Mouse (Mus musculus) stomach, embryonic 15.5 days (tissue): Measurements from ENCODE around the gene Tmem179. TPM values are rescaled to one million over a fixed set of nuclear protein-coding genes. Genes with fewer than 3 reads are reported as not detected.

ENCODE experiments used
- ATAC-seq: fragments of 200-750 bp; cut with Nextera tagmentation; 2 replicates; pipeline ENCODE4 v1.8.0; 2017; ENCODE audit warnings: low read depth, moderate number of reproducible peaks, moderate TSS enrichment; ENCODE audit not compliant: insufficient read depth, low FRiP score
- H3K27ac ChIP-seq: fragments of 300-500 bp; sonication (generic); 2 replicates; pipeline ENCODE4 v1.5.1; 2015; ENCODE audit warnings: mild to moderate bottlenecking, inconsistent platforms
- H3K27me3 ChIP-seq: fragments of 300-500 bp; sonication (generic); replicated peaks from 2 replicates; pipeline ENCODE4 v1.6.1; 2015; ENCODE audit warnings: inconsistent platforms
- H3K36me3 ChIP-seq: fragments of 300-500 bp; sonication (generic); 2 replicates; pipeline ENCODE4 v1.6.1; 2015; ENCODE audit warnings: inconsistent platforms
- H3K4me1 ChIP-seq: fragments of 300-500 bp; sonication (generic); 2 replicates; pipeline ENCODE4 v1.6.1; 2015; ENCODE audit warnings: inconsistent platforms
- H3K4me2 ChIP-seq: fragments of 300-500 bp; sonication (generic); 2 replicates; pipeline ENCODE4 v1.6.1; 2015; ENCODE audit warnings: mild to moderate bottlenecking, inconsistent platforms
- H3K4me3 ChIP-seq: fragments of 300-500 bp; sonication (generic); replicated peaks from 2 replicates; pipeline ENCODE4 v1.5.1; 2015; ENCODE audit warnings: inconsistent platforms
- H3K9ac ChIP-seq: fragments of 300-500 bp; sonication (generic); 2 replicates; pipeline ENCODE4 v1.6.1; 2015; ENCODE audit warnings: inconsistent platforms
- H3K9me3 ChIP-seq: fragments of 300-500 bp; sonication (generic); 2 replicates; pipeline ENCODE4 v1.6.1; 2016; ENCODE audit warnings: inconsistent platforms
- WGBS: fragments of 180-500 bp; shearing (Covaris S2); methylation state at CpG from one replicate; pipeline ENCODE4 v1.1.7; 2015; 5-methylcytosine and 5-hydroxymethylcytosine counted together
- polyA plus RNA-seq: library from polyadenylated mRNA; unstranded; fragments of >200 nt; fragmentation: Nextera tagmentation; extraction: Ambion mirVana; gene quantifications from 2 replicates; pipeline ENCODE4 v1.2.1, GENCODE M21; 2015

The Tmem179 gene
- polyA plus RNA-seq, result 2.7 TPM in 2 replicates

- no peak within 1 kb of the TSS for H3K9ac ChIP-seq
- WGBS, result 23% methylated on average over 14 of the region's 14 CpGs
- H3K4me3 ChIP-seq, result no peak within 1 kb of the TSS
- no peaks in the 10 kb centered on the region for H3K27me3 ChIP-seq
- H3K4me1 ChIP-seq, result peaks cover 3% of the 10 kb centered on the region; the same call in 1 of the 2 replicates
- H3K4me2 ChIP-seq, result no peak within 1 kb of the TSS
- peak; percentile 63 for ATAC-seq
- H3K27ac ChIP-seq, result no peak within 1 kb of the TSS
- H3K36me3 ChIP-seq, result no peaks in the 10 kb centered on the region
- H3K9me3 ChIP-seq, result no peaks in the 10 kb centered on the region
These were observed at the start of gene Tmem179 for GRCm38 (mm10) chr12:112516697-112517337. Gene Tmem179 (minus strand): TSS chr12:112516747.

- WGBS, result 88% methylated on average over 6 of the region's 6 CpGs
- ATAC-seq, result no peak
These were observed 46.5 kb upstream of the Tmem179 start for GRCm38 (mm10) chr12:112563011-112563410.

GRCm38 (mm10) chr12:112562462-112562861 is 45.9 kb upstream of the Tmem179 start:
- H3K9ac ChIP-seq, result no peak overlapping the region
- no peak for ATAC-seq
- 68% methylated on average over 5 of the region's 5 CpGs for WGBS
- no peaks in the 10 kb centered on the region for H3K36me3 ChIP-seq
- H3K4me3 ChIP-seq, result no peak overlapping the region
- no peak overlapping the region for H3K27ac ChIP-seq
- no peaks in the 10 kb centered on the region for H3K27me3 ChIP-seq
- H3K9me3 ChIP-seq, result no peaks in the 10 kb centered on the region
- no peaks in the 10 kb centered on the region; the same call in 1 of the 2 replicates for H3K4me1 ChIP-seq
- H3K4me2 ChIP-seq, result no peak overlapping the region

More at GRCm38 (mm10) chr12:112563011-112563410, 46.5 kb upstream of the Tmem179 start:
- H3K27ac ChIP-seq, result no peak overlapping the region
- no peak overlapping the region for H3K4me2 ChIP-seq
- no peaks in the 10 kb centered on the region for H3K9me3 ChIP-seq
- no peaks in the 10 kb centered on the region for H3K27me3 ChIP-seq
- H3K4me1 ChIP-seq, result no peaks in the 10 kb centered on the region; the same call in 1 of the 2 replicates
- no peak overlapping the region for H3K9ac ChIP-seq
- H3K36me3 ChIP-seq, result no peaks in the 10 kb centered on the region
- no peak overlapping the region for H3K4me3 ChIP-seq

GRCm38 (mm10) chr12:112561163-112561562 is 44.6 kb upstream of the Tmem179 start:
- no peaks in the 10 kb centered on the region for H3K27me3 ChIP-seq
- no peak for ATAC-seq
- 63% methylated on average over 3 of the region's 3 CpGs for WGBS
- H3K4me2 ChIP-seq, result no peak overlapping the region
- no peaks in the 10 kb centered on the region for H3K9me3 ChIP-seq
- no peak overlapping the region for H3K4me3 ChIP-seq
- no peak overlapping the region for H3K27ac ChIP-seq
- no peaks in the 10 kb centered on the region; the same call in 1 of the 2 replicates for H3K4me1 ChIP-seq
- H3K9ac ChIP-seq, result no peak overlapping the region
- H3K36me3 ChIP-seq, result no peaks in the 10 kb centered on the region

- no peak for ATAC-seq
These were observed 43.7 kb upstream of the Tmem179 start for GRCm38 (mm10) chr12:112560176-112560797.

GRCm38 (mm10) chr12:112559671-112560070 is 43.1 kb upstream of the Tmem179 start:
- ATAC-seq, result no peak
- WGBS, result 70% methylated on average over 6 of the region's 6 CpGs
- H3K27me3 ChIP-seq, result no peaks in the 10 kb centered on the region
- H3K36me3 ChIP-seq, result no peaks in the 10 kb centered on the region
- no peaks in the 10 kb centered on the region; the same call in none of the 2 replicates for H3K4me1 ChIP-seq
- no peak overlapping the region for H3K4me2 ChIP-seq
- H3K27ac ChIP-seq, result no peak overlapping the region
- H3K9me3 ChIP-seq, result no peaks in the 10 kb centered on the region
- H3K9ac ChIP-seq, result no peak overlapping the region
- no peak overlapping the region for H3K4me3 ChIP-seq

More at GRCm38 (mm10) chr12:112560176-112560797, 43.7 kb upstream of the Tmem179 start:
- no peaks in the 10 kb centered on the region; the same call in 1 of the 2 replicates for H3K4me1 ChIP-seq
- 45% methylated on average over 4 of the region's 5 CpGs for WGBS
- no peaks in the 10 kb centered on the region for H3K27me3 ChIP-seq
- no peaks in the 10 kb centered on the region for H3K36me3 ChIP-seq
- no peak overlapping the region for H3K27ac ChIP-seq
- no peak overlapping the region for H3K9ac ChIP-seq
- no peak overlapping the region for H3K4me2 ChIP-seq
- no peaks in the 10 kb centered on the region for H3K9me3 ChIP-seq
- H3K4me3 ChIP-seq, result no peak overlapping the region

GRCm38 (mm10) chr12:112559231-112559630 is 42.7 kb upstream of the Tmem179 start:
- H3K9ac ChIP-seq, result no peak overlapping the region

GRCm38 (mm10) chr12:112557219-112557618 is 40.7 kb upstream of the Tmem179 start:
- H3K9ac ChIP-seq, result no peak overlapping the region
- ATAC-seq, result no peak
- H3K4me3 ChIP-seq, result no peak overlapping the region
- H3K9me3 ChIP-seq, result no peaks in the 10 kb centered on the region
- no peaks in the 10 kb centered on the region for H3K27me3 ChIP-seq
- no peak overlapping the region for H3K4me2 ChIP-seq
- no peak overlapping the region for H3K27ac ChIP-seq
- WGBS, result 85% methylated on average over 5 of the region's 5 CpGs
- no peaks in the 10 kb centered on the region for H3K36me3 ChIP-seq
- H3K4me1 ChIP-seq, result no peaks in the 10 kb centered on the region; the same call in none of the 2 replicates

More at GRCm38 (mm10) chr12:112559231-112559630, 42.7 kb upstream of the Tmem179 start:
- H3K9me3 ChIP-seq, result no peaks in the 10 kb centered on the region
- no peak overlapping the region for H3K4me3 ChIP-seq
- H3K4me2 ChIP-seq, result no peak overlapping the region
- ATAC-seq, result no peak
- no peaks in the 10 kb centered on the region for H3K36me3 ChIP-seq
- H3K27ac ChIP-seq, result no peak overlapping the region
- H3K4me1 ChIP-seq, result no peaks in the 10 kb centered on the region; the same call in none of the 2 replicates
- WGBS, result 54% methylated on average over 3 of the region's 3 CpGs
- no peaks in the 10 kb centered on the region for H3K27me3 ChIP-seq

GRCm38 (mm10) chr12:112556531-112557060 is 40.0 kb upstream of the Tmem179 start:
- Histone ChIP-seq H3K36me3 (no peaks in the 10 kb centered on the region), H3K4me2 (no peak overlapping the region), H3K9ac (no peak overlapping the region), H3K27me3 (no peaks in the 10 kb centered on the region), H3K4me3 (no peak overlapping the region), H3K9me3 (no peaks in the 10 kb centered on the region), H3K4me1 (no peaks in the 10 kb centered on the region; the same call in none of the 2 replicates), H3K27ac (no peak overlapping the region)
- no peak for ATAC-seq
- 73% methylated on average over 9 of the region's 9 CpGs for WGBS

GRCm38 (mm10) chr12:112554900-112555299 is 38.4 kb upstream of the Tmem179 start:
- Histone ChIP-seq H3K9me3 (no peaks in the 10 kb centered on the region), H3K4me1 (no peaks in the 10 kb centered on the region; the same call in 1 of the 2 replicates), H3K9ac (no peak overlapping the region), H3K27me3 (no peaks in the 10 kb centered on the region), H3K27ac (no peak overlapping the region), H3K4me3 (no peak overlapping the region), H3K36me3 (no peaks in the 10 kb centered on the region), H3K4me2 (no peak overlapping the region)
- 0 out of 2 replicates have a peak, but pooled peaks have one; percentile 41 for ATAC-seq
- 25% methylated on average over 12 of the region's 12 CpGs for WGBS

- ATAC-seq, result no peak
- no peak overlapping the region for H3K27ac ChIP-seq
- H3K4me1 ChIP-seq, result no peaks in the 10 kb centered on the region; the same call in 1 of the 2 replicates
- H3K4me2 ChIP-seq, result no peak overlapping the region
- H3K36me3 ChIP-seq, result no peaks in the 10 kb centered on the region
- no peaks in the 10 kb centered on the region for H3K9me3 ChIP-seq
- H3K27me3 ChIP-seq, result no peaks in the 10 kb centered on the region
- H3K4me3 ChIP-seq, result no peak overlapping the region
- no peak overlapping the region for H3K9ac ChIP-seq
- WGBS, result 54% methylated on average over 5 of the region's 5 CpGs
These were observed 36.0 kb upstream of the Tmem179 start for GRCm38 (mm10) chr12:112552520-112552919.

GRCm38 (mm10) chr12:112551861-112552375 is 35.4 kb upstream of the Tmem179 start:
- no peaks in the 10 kb centered on the region for H3K36me3 ChIP-seq
- no peaks in the 10 kb centered on the region; the same call in 1 of the 2 replicates for H3K4me1 ChIP-seq
- peak; percentile 52; the same call in 1 of the 2 replicates for ATAC-seq
- no peak overlapping the region for H3K9ac ChIP-seq
- H3K4me3 ChIP-seq, result no peak overlapping the region
- no peaks in the 10 kb centered on the region for H3K27me3 ChIP-seq
- no peak overlapping the region for H3K4me2 ChIP-seq
- H3K27ac ChIP-seq, result no peak overlapping the region
- 11% methylated on average over 13 of the region's 13 CpGs for WGBS
- H3K9me3 ChIP-seq, result no peaks in the 10 kb centered on the region
